Mouse (Mus musculus) granulocyte monocyte progenitor cell, adult 5-6 weeks (primary cell): ENCODE data around the gene Treml1. TPM values are rescaled to one million over a fixed set of nuclear protein-coding genes. Genes with fewer than 3 reads are reported as not detected.

Experiments used
- ATAC-seq: replicated peaks from 2 replicates; pipeline ENCODE4 v1.8.0; 2016; ENCODE audit warnings: mild to moderate bottlenecking, moderate TSS enrichment, inconsistent platforms; ENCODE audit not compliant: poor library complexity, severe bottlenecking
- total RNA-seq, 2 experiments: library from RNA; stranded (forward) in 1 of 2; stranded (reverse) in 1 of 2; fragments of 200-712, 200-1000 nt in 1 of 2; fragments of >200 nt in 1 of 2; fragmentation: Nextera tagmentation in 1 of 2; gene quantifications; 2 replicates each; pipeline ENCODE4 v1.2.3; 2014 to 2017

Treml1 gene
- total RNA-seq, 2 experiments from 2014 or later: 0.41 TPM; not detected in 1

- ATAC-seq: no peak
Observed at GRCm38 (mm10) chr17:48407910-48408525, 48.3 kb downstream of the Treml1 start.

GRCm38 (mm10) chr17:48408526-48409291 is 49.0 kb downstream of the Treml1 start:
- peak; percentile 52 for ATAC-seq

- peak; percentile 70 for ATAC-seq
Observed at GRCm38 (mm10) chr17:48409380-48410298, 49.9 kb downstream of the Treml1 start, which contains the start of the genes Nfya and Oard1. Gene Nfya (minus strand): TSS chr17:48409906. Gene Oard1 (plus strand): TSS chr17:48410014.

GRCm38 (mm10) chr17:48410299-48410785 is 50.6 kb downstream of the Treml1 start:
- peak; percentile 8 for ATAC-seq

DNA sequence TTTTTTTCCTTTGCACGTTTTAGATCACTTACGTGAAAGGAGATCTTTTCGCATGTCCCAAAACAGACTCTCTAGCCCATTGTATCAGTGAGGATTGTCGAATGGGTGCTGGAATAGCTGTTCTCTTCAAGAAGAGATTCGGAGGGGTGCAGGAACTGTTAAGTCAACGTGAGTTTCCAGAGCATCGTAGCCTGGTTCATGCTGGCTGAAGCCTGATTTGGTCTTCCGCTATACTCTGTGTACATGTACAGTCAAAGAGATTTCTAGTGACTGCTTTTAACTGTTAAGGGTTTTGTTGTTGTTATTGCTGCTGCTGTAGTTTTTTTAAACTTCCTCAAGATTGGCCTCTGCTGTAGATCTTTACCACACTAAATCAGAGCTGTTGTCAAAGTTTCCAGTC is 51.5 kb downstream of the Treml1 start:
- no peak for ATAC-seq

- no peak for ATAC-seq
Observed at GRCm38 (mm10) chr17:48416011-48416410, 56.3 kb downstream of the Treml1 start.

Other genes starting within 250 kb of the Treml1 start
- gene 9830107B12Rik, start 213.6 kb upstream of the Treml1 start, total RNA-seq (2014; fragmentation: Nextera tagmentation): 0.75 TPM in 1 of 2 replicates, not detected in the other
- 0.88 and 1.3 TPM in 2 replicates for gene 9830107B12Rik, start 213.6 kb upstream of the Treml1 start, total RNA-seq (2017)
- 1.2 TPM in 1 of 2 replicates, not detected in the other for gene A530064D06Rik, start 192.6 kb upstream of the Treml1 start, total RNA-seq (2014; fragmentation: Nextera tagmentation)
- gene A530064D06Rik, start 192.6 kb upstream of the Treml1 start, total RNA-seq (2017): 0.30 and 1.2 TPM in 2 replicates
- gene Trem1, start 127.1 kb upstream of the Treml1 start, total RNA-seq (2014; fragmentation: Nextera tagmentation): 6.5 and 7.6 TPM in 2 replicates
- 13.5 and 14.7 TPM in 2 replicates for gene Trem1, start 127.1 kb upstream of the Treml1 start, total RNA-seq (2017)
- gene Trem3, start 112.1 kb upstream of the Treml1 start, total RNA-seq (2014; fragmentation: Nextera tagmentation): 84.6 and 114 TPM in 2 replicates
- gene Trem3, start 112.1 kb upstream of the Treml1 start, total RNA-seq (2017): 126 and 147 TPM in 2 replicates
- 0.56 and 0.99 TPM in 2 replicates for gene Treml4, start 95.6 kb upstream of the Treml1 start, total RNA-seq (2014; fragmentation: Nextera tagmentation)
- gene Treml4, start 95.6 kb upstream of the Treml1 start, total RNA-seq (2017): 1.4 and 2.6 TPM in 2 replicates
- gene Treml2, start 60.4 kb upstream of the Treml1 start, total RNA-seq (2014; fragmentation: Nextera tagmentation): 58.2 and 68.7 TPM in 2 replicates
- 42.5 and 45.8 TPM in 2 replicates for gene Treml2, start 60.4 kb upstream of the Treml1 start, total RNA-seq (2017)
- gene B430306N03Rik, start 43.8 kb upstream of the Treml1 start, total RNA-seq (2014; fragmentation: Nextera tagmentation): 3.1 and 8.2 TPM in 2 replicates
- gene B430306N03Rik, start 43.8 kb upstream of the Treml1 start, total RNA-seq (2017): 3.0 TPM in 2 replicates
- gene Trem2, start 13.5 kb upstream of the Treml1 start, total RNA-seq (2014; fragmentation: Nextera tagmentation): 2.8 and 6.4 TPM in 2 replicates
- gene Trem2, start 13.5 kb upstream of the Treml1 start, total RNA-seq (2017): 3.7 and 4.2 TPM in 2 replicates
- 96.6 and 101 TPM in 2 replicates for gene Nfya, start 50.0 kb downstream of the Treml1 start, total RNA-seq (2014; fragmentation: Nextera tagmentation)
- 50.9 and 56.0 TPM in 2 replicates for gene Nfya, start 50.0 kb downstream of the Treml1 start, total RNA-seq (2017)
- 52.6 and 59.4 TPM in 2 replicates for gene Oard1, start 50.1 kb downstream of the Treml1 start, total RNA-seq (2014; fragmentation: Nextera tagmentation)
- gene Oard1, start 50.1 kb downstream of the Treml1 start, total RNA-seq (2017): 52.9 and 58.7 TPM in 2 replicates
- not detected in 2 replicates for gene Apobec2, start 73.0 kb downstream of the Treml1 start, total RNA-seq (2014; fragmentation: Nextera tagmentation)
- not detected in 2 replicates for gene Apobec2, start 73.0 kb downstream of the Treml1 start, total RNA-seq (2017)
- 0.26 and 2.5 TPM in 2 replicates for gene Tspo2, start 91.6 kb downstream of the Treml1 start, total RNA-seq (2014; fragmentation: Nextera tagmentation)
- 0.17 and 0.62 TPM in 2 replicates for gene Tspo2, start 91.6 kb downstream of the Treml1 start, total RNA-seq (2017)
- gene Unc5cl, start 95.0 kb downstream of the Treml1 start, total RNA-seq (2014; fragmentation: Nextera tagmentation): 1.9 TPM in 1 of 2 replicates, not detected in the other
- gene Unc5cl, start 95.0 kb downstream of the Treml1 start, total RNA-seq (2017): 0.21 and 0.43 TPM in 2 replicates